In genomic region chr16:63220228-63220879, GRCm38 (mm10) we compare ENCODE assay signal across 14 mouse cellular contexts.
A peak's percentile ranks its signal among the peaks of the same experiment; 100 is the strongest.
DNase-seq lines count a peak whose midpoint lies in the region; ATAC-seq lines count a peak whose summit lies in the region.
"Had no signal": no experiment of that assay in that cellular context is flagged by ENCODE, and none has a peak within 500 bp of the region (broad histone marks: within the 10 kb centered on the region; RNA-seq: fewer than 3 reads in every experiment).

No protein-coding gene starts in this region.

- no peaks in the 10 kb centered on the region for H3K27me3 ChIP-seq in heart, embryonic 14.5 days (ENCODE audit: control insufficient read depth, insufficient read depth, low read length)
- no peaks in the 10 kb centered on the region for H3K27me3 ChIP-seq in heart, embryonic 11.5 days (ENCODE audit: control insufficient read depth, insufficient read depth, low read length)
- no peaks in the 10 kb centered on the region for H3K27me3 ChIP-seq in hindbrain, embryonic 13.5 days
- no peaks in the 10 kb centered on the region for H3K27me3 ChIP-seq in neural tube, embryonic 13.5 days

- WGBS in heart, embryonic 14.5 days, result 51% methylated on average over 10 of the region's 10 CpGs
- WGBS in heart, embryonic 11.5 days (ENCODE audit: insufficient replicate concordance), result 60% methylated on average over 10 of the region's 10 CpGs
- 46% methylated on average over 10 of the region's 10 CpGs for WGBS in hindbrain, embryonic 13.5 days
- 33% methylated on average over 10 of the region's 10 CpGs for WGBS in neural tube, embryonic 13.5 days

- peak overlapping the region; percentile 3; the same call in 1 of the 2 replicates for H3K4me2 ChIP-seq in heart, embryonic 14.5 days (ENCODE audit: low read length)
- no peak overlapping the region for H3K4me2 ChIP-seq in heart, embryonic 11.5 days
- H3K4me2 ChIP-seq in hindbrain, embryonic 13.5 days, result peak overlapping the region; percentile 17; the same call in 1 of the 2 replicates
- H3K4me2 ChIP-seq in neural tube, embryonic 13.5 days, result peak overlapping the region; percentile 21; the same call in 1 of the 2 replicates

- no peaks in the 10 kb centered on the region for H3K36me3 ChIP-seq in heart, embryonic 14.5 days (ENCODE audit: control insufficient read depth, insufficient read depth, low read length)
- no peaks in the 10 kb centered on the region for H3K36me3 ChIP-seq in heart, embryonic 11.5 days (ENCODE audit: control insufficient read depth, insufficient read depth, low read length)
- H3K36me3 ChIP-seq in hindbrain, embryonic 13.5 days, result no peaks in the 10 kb centered on the region
- H3K36me3 ChIP-seq in neural tube, embryonic 13.5 days, result no peaks in the 10 kb centered on the region

- H3K4me3 ChIP-seq in heart, embryonic 14.5 days (ENCODE audit: control insufficient read depth in 1 of 2, insufficient read depth in 1 of 2, low read depth in 1 of 2, low read length in 2 of 2), result no peak overlapping the region
- no peak overlapping the region for H3K4me3 ChIP-seq in heart, embryonic 11.5 days (ENCODE audit: low read depth, low read length)
- no peak overlapping the region for H3K4me3 ChIP-seq in hindbrain, embryonic 13.5 days
- H3K4me3 ChIP-seq in neural tube, embryonic 13.5 days, result no peak overlapping the region

- H3K27ac ChIP-seq in heart, embryonic 14.5 days (replicated peaks in 1 of 2; ENCODE audit: control insufficient read depth in 1 of 2, insufficient read depth in 1 of 2, low read depth in 2 of 2, low read length in 2 of 2), result no peak overlapping the region
- no peak overlapping the region for H3K27ac ChIP-seq in heart, embryonic 11.5 days (ENCODE audit: low read depth, low read length)
- no peak overlapping the region for H3K27ac ChIP-seq in hindbrain, embryonic 13.5 days
- H3K27ac ChIP-seq in neural tube, embryonic 13.5 days (replicated peaks), result no peak overlapping the region

- H3K4me1 ChIP-seq in heart, embryonic 14.5 days (ENCODE audit: control insufficient read depth in 2 of 2, insufficient read depth in 2 of 2, low read length in 2 of 2), result no peaks in the 10 kb centered on the region
- no peaks in the 10 kb centered on the region for H3K4me1 ChIP-seq in heart, embryonic 11.5 days (ENCODE audit: control insufficient read depth, insufficient read depth, low read length)
- H3K4me1 ChIP-seq in hindbrain, embryonic 13.5 days (replicated peaks), result peaks cover 6% of the 10 kb centered on the region
- peaks cover 6% of the 10 kb centered on the region; the same call in 1 of the 2 replicates for H3K4me1 ChIP-seq in neural tube, embryonic 13.5 days (replicated peaks)

- no peak overlapping the region for H3K9ac ChIP-seq in heart, embryonic 14.5 days (ENCODE audit: low read length)
- H3K9ac ChIP-seq in heart, embryonic 11.5 days (ENCODE audit: low read depth, low read length), result no peak overlapping the region
- no peak overlapping the region for H3K9ac ChIP-seq in hindbrain, embryonic 13.5 days
- H3K9ac ChIP-seq in neural tube, embryonic 13.5 days, result no peak overlapping the region

- DNase-seq in embryo, embryonic 10.5 days (ENCODE audit: low spot score), result peak; percentile 15
- DNase-seq in spleen, postnatal 36 days (ENCODE audit: low spot score in 2 of 2), result no peak
- DNase-seq in T-cell, adult 2 months (ENCODE audit: low spot score), result no peak
- no peak for DNase-seq in spleen, postnatal 14 days (ENCODE audit: low spot score in 2 of 2)
- DNase-seq: adrenal gland, postnatal 25 days; cerebellum, adult 8-10 months; gastrocnemius, postnatal 10 days; heart, postnatal 10 days; spleen, adult 18-20 months; thymus, postnatal 25 days had no signal

- H3K9me3 ChIP-seq in heart, embryonic 14.5 days (ENCODE audit: control insufficient read depth, low read length), result no peaks in the 10 kb centered on the region
- H3K9me3 ChIP-seq in heart, embryonic 11.5 days (replicated peaks; ENCODE audit: control insufficient read depth, low read length), result no peaks in the 10 kb centered on the region
- no peaks in the 10 kb centered on the region for H3K9me3 ChIP-seq in hindbrain, embryonic 13.5 days
- H3K9me3 ChIP-seq in neural tube, embryonic 13.5 days, result no peaks in the 10 kb centered on the region

- no peak for ATAC-seq in heart, embryonic 14.5 days (ENCODE audit: insufficient number of reproducible peaks, insufficient read depth, low FRiP score, low read depth)
- ATAC-seq in heart, embryonic 11.5 days (replicated peaks; ENCODE audit: insufficient number of reproducible peaks, low FRiP score, low TSS enrichment), result no peak
- ATAC-seq in hindbrain, embryonic 13.5 days (ENCODE audit: low FRiP score), result peak; percentile 63; the same call in 1 of the 2 replicates
- ATAC-seq in neural tube, embryonic 13.5 days (ENCODE audit: low read depth), result peak; percentile 71; the same call in 1 of the 2 replicates

Comparison
In these comparisons a context has a peak if more than half of its experiments do, and no peak if none do; other contexts are left out.
1. ATAC-seq: peak in hindbrain, embryonic 13.5 days (single experiment) and neural tube, embryonic 13.5 days (single experiment); none in heart, embryonic 14.5 days (single experiment) and heart, embryonic 11.5 days (single experiment).